Mouse (Mus musculus) frontal cortex, adult 2 months (tissue): ENCODE results near the gene Prom1. TPM values are rescaled to one million over a fixed set of nuclear protein-coding genes. Genes with fewer than 3 reads are reported as not detected.

Source experiments
- DNase-seq, 2 experiments: peaks; one replicate each; pipeline ENCODE4 v3.0.0; 2022; ENCODE audit warnings: low spot score in 1 of 2; ENCODE audit errors: extremely low spot score in 1 of 2
- polyA plus RNA-seq: library from polyadenylated mRNA; depleted of rRNA; stranded (reverse); fragments of >200 nt; gene quantifications from 2 replicates; pipeline ENCODE4 v1.2.3, GENCODE M21; 2012

Prom1 gene
- polyA plus RNA-seq, 1 experiment, result 16.7 TPM

GRCm38 (mm10) chr5:44085871-44086270, 16.0 kb downstream of the Prom1 start:
- DNase-seq, result no peak

DNA sequence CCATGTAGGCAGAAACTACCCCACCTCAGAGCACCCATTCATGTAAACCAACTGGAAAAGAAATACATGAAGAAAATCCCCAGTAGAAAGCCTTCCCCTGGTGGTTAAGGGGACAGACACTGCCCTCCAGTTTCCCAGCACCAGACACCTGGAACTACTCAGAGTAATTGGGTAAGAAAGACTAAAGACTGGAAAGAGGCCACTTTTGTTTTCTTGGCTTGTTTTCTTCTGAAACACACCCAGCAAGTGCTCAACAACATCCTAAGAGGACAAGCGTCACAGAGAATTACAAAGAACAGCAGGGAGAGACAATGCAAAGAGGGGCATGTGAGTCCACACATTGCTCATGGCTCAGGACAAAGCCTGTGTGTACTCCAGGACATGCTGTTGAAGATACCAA, 20.7 kb downstream of the Prom1 start:
- DNase-seq, result no peak

DNA sequence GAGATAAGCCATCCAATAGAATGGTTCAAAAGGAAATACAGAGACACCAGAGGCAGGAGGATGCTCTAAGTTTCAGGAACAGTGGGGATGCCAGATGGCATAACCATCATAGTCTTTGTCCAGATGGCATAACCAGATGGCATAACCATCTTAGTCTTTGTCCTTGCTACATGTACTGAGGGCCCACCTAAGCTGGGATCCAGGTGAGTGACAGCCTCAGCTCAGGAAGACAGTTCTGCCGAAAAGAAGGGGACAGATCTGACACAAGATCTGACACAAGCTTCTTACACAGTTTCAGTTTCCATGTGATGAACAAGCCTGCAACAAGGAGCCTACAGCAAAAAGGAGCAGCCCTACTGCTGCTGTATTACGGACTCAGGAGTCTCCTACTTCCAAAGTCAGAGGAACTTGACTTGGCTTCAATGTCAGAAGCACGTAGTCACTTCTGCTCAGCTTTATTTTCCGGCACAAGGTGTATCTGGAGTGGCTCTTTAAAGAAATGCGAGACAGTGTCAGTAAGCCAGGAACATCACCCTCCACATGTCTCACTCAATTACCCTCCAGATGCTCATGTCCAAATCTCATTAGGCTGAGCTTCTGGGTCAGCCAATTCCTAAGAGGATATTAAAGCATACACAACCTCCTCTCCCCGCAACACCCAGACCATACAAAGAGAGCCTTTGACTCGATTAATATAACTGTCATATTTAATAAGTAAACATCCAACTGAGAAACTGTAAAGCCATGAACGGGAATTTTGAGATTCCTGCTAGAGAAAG, 21.4 kb downstream of the Prom1 start:
- no peak for DNase-seq

DNA sequence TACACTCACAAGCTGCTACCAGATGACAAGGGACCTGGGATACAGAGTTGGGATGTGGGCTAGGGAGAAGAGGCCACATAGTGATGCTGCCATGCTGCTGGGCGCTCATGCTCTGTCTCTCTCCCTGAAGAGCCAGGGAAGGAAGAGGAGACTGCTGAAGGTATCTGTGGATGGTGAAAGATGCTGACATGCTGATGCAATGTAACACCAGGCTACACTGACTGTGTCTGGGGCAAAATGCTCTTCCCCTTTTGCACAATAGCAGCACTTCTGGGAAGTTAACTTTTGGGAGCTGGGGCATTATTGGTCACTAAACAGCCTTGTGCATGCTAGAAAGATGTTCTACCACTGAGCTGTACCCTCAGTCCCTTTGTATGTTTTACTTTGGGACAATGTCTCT, 26.4 kb downstream of the Prom1 start:
- DNase-seq, result no peak

DNA sequence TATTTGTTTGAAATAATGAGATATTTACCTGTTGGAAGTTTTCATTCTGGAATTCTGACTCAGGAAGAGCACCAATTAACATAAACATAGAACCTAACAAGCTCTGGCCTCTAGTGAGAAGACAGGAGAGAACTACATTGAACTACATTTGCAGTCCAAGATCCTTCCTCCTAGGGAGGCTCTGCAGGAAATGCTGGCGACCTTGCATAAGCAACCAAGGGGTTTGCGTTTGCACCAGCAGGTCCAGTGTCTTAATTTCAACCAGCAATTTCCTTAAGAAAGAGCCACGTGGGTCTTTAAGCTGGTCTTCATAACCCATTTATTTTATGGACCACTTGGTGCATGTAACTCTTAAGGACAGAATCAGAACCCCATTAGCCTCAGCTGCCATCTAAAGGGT, 28.2 kb downstream of the Prom1 start:
- DNase-seq, result no peak

DNA sequence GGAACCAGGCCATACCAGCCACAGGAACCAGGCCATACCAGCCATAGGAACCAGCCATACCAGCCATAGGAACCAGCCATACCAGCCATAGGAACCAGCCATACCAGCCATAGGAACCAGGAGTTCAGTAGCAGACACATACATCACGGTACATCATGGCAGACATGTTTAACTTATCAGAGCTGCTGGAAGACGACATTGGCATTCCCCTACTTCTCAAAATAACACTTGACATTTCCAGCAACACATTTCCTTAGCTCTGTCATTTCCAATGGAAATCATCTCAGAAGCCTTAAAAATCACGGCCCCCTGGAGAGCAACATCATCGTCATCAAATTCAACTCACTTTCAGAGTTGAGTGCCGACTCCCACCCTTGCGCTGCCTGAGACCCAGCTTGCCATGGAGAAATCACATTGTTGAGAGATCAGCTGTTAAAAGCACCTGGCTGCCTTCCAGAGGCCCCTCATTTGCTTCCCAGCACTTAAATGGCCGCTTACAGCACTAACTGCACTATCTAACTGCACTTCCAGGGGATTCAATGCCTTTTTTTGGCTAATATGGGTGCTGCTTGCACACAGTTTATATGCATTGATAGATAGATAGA, 31.2 kb downstream of the Prom1 start:
- no peak for DNase-seq

GRCm38 (mm10) chr5:44058258-44058657, 43.6 kb downstream of the Prom1 start:
- DNase-seq, result no peak

- no peak for DNase-seq
These were observed 51.6 kb downstream of the Prom1 start for GRCm38 (mm10) chr5:44050213-44050612.

DNA sequence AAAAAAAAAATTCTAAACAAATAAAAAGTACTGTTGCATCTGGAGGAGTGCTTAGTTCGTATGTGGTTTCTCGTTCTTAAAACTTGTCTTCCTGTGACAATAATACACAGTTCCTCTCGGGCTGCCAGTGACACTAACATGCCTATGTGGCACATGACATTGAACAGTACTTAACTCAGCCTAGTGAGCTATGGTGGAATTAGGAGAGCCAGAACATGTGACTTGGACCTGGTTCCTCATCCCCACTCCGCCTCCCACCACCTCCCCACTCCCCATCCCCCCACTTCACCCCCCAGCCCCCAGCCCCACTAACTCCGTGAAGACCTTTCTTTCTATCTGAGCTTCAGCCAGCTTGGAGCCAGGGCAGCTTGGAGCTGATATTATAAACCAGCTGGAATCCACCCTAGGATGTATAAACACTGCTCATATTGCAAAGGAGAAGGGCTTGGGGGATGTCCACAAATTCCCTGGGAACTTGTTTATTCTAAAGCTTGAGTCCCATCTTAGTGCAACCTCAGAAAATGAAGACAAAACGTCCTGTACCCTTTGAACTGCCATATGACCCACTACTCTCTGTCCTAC, 52.3 kb downstream of the Prom1 start:
- no peak for DNase-seq

DNA sequence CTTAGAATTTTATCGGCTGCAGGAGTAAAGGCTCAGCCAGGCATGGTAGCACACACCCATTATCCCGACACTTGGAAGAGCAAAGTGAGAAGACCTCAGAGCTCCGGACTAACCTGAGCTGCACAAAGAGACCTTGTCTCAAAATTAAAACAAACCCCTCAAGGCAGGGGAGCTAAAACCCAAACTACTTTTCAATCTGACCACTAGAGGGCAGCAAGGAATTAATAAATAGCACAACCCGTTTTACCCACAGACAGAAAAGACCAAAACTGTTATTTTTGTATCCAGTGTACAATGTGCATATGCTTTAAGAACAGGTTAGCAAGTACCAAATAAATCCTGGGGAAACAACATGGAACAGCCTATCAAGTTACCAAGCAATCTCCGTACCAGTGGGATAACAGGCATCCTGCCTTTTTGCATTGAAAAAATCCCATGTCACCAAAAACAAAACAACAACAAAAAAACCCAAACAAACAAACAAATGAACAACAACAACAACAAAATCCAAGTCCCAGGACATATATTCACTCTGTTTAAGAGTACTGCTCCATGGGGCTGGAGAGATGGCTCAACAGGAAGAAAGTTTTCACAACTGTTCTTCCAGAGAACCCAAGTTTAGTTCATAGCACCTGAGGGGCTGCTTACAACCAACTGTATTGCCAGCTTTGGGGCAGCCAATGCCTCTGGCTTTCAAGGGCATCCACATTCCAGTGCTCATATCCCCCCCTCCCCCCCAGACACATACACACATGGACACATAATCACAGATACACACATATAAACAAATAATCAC, 53.1 kb downstream of the Prom1 start:
- peak; percentile 11 to 73 for DNase-seq

DNA sequence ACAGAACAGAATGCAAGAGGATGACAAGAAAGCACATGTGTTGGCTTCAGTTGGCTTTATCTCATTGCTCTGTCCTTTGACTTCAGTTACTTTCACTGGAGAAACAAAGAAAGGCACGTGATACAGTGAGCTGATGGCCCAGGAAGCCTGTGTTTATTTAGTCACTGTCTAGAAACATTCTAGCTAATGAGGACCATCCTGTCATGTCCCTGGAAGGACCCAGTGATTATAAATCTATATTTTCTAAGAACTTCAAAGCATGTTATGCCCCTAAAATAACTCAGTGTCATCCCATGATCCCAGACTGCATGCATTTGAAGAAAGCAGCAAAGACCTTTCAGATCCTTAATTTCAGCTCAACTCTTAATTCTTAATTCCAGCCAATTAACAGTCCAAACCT, 60.1 kb downstream of the Prom1 start:
- no peak for DNase-seq

DNA sequence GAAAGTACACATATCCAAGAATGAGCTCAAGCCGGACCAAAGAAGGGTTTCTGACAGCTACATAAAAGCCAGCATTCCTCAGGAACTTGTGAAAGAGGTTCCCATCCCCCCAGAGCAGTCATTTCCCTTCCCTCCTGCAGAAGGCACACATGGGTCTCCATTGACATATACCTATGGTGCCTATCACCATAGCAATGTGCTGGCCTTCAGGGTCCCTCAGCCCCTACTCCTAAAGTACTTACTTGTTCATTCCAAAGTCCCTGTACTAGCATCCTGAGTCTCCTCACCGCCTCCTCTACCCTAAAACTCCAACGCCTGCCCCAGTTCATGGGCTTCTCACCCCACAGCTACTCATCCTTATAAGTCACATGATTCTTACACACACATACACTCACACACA, 60.8 kb downstream of the Prom1 start:
- no peak for DNase-seq

GRCm38 (mm10) chr5:43998295-43998989, 103.4 kb downstream of the Prom1 start:
- no peak for DNase-seq

DNA sequence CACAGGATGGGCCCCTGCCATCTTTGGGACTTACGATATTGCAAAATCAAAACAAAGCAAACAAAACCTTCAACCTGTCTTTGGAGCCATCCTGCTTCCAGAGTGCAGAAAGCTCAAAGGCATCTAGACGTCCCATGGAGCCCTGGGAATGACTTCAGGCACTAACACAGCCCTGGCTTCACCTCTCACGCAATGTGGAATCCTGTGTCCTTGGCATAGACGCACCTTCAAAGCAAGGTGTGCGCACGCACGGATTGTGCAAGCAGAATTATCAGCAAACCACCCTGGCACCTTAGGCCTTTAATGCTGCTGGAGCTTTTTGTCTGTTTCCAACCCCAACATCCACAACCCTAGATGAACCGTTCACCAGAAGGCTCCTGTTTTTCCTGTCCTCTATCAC, 104.2 kb downstream of the Prom1 start:
- no peak for DNase-seq

GRCm38 (mm10) chr5:43996162-43996561, 105.7 kb downstream of the Prom1 start:
- DNase-seq, result no peak

DNA sequence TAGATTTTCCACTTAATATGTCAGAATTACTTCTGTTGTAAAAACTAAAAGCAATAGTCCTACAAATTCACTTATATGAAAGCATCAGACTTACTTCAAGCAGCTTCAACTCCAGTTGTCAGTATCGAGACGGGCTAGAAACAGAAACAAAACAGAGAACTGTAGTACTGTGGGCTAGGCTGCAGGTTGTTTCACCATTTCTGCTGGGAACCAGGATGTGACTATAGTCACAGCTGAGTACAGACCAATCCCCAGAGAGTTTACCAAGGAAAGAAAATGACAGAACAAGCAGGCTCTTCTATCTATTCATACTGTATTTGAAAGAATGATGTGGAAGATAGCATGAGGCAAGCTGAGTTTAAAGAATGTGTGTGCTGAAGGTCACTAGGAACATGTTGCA, 106.9 kb downstream of the Prom1 start:
- DNase-seq, result no peak

DNA sequence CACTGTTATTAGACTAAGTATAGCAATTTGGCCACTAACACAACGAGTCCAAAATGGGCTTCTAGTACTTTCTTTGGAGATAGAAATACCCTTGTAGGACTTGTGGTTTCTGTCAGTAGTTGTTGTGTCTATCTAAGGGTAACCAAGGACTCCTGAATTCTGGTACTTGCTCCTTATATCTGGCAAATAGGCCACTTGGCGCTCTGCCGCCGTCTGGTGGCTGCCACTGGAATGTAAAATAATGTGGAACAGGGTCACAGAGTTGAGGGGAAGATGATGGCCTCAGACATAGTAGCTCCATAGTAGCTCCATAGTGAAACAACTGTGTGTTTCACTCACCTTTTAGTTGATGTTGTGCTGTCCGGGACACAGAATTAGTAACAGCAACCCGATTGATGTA, 111.5 kb downstream of the Prom1 start:
- DNase-seq, result peak in 1 of 2 experiments; percentile 62

DNA sequence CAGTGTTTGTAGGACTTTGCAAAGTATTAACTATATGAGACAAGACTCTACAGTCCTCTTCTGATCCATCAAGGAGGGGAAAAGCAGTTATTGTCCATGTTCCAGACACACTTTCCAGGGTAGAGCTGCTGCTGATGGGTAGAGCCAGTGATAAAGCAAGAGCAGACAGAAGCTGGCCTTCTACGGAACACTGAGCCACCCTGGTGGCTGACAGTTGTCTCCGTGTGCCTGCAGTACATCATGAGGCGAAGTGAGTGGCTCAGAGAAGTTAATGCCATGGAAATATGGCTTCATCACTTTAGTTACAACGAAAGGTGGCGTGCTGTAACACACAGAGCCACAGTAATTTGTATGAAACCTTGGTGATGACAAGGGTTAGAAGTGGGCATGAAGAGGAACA, 112.8 kb downstream of the Prom1 start:
- DNase-seq, result no peak

DNA sequence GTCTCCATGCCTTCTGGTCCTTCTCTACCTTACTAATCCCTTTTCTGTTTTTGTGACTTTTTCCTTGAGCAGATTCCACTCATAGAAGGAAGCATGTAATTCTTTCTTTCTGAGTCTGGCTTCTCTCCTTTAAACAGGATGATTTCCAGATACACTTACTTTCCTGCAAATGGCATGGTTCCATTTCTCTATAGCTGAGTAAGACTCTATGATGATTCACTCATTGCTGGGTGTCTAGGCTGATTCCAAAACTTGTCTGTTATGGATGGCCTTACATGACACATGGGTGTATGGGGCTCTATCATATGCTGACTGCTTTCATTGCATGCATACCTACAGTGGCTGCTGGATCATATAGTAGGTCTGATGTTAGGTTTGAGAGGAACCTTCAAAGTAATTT, 115.6 kb downstream of the Prom1 start:
- peak in 1 of 2 experiments; percentile 45 for DNase-seq

DNA sequence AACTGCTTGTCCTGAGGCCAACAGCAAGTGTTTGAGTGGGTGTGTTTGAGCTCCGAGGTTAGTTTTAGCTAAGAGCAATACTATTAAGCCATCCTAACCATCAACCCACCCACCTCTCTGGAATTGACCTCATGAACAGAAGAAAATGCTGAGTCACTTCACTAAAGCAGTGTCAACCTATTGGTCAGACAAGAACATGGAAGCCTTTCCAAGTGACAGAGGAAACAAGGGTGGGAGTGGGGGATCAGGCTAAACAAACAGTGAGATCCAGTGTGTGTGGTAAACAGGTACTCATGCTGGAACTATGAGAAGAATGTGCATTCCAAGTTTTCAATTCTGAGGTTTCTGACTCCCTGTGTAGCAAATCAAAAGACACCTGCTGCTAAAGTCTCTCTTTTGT, 118.9 kb downstream of the Prom1 start:
- DNase-seq, result no peak

GRCm38 (mm10) chr5:43981620-43982019, 120.2 kb downstream of the Prom1 start, which contains the start of gene Fgfbp1:
Gene Fgfbp1 (minus strand): TSS chr5:43981779.
- DNase-seq, result no peak
